In the genomic region with DNA sequence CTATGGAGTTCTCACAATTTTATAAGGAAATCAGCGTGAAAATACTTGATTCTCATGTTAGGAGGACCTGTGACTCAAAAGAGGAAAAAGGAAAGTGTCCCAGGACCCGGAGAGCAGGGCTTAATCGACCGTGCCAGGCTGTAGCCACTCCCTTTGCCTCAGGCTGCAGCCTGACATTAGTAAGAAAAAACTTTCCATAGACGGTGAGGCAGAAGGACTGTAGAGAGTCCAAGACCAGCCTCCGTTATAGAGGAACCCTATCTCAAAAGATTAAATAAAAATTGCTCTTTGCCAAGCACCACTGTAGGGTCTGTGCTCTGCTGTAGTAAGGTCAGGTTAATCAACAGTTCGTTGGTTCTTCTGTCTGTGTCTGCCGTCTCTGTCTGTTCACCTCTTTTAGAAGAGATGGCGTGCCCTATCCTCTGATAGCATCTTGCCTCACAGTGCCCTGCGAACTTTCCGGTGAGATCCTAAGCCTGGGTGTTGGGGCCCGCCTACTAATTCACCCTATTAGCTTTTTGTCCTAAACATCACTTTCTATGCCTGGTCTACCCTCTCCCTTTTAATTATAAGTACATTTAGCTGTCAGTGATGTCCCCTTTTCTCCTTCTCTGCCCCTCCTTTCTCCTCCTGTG, we compare ENCODE assay signal across 8 mouse cellular contexts. TPM values are rescaled to one million over a fixed set of nuclear protein-coding genes. Genes with fewer than 3 reads are reported as not detected.
DNase-seq lines count a peak whose midpoint lies in the region; ATAC-seq and TF ChIP-seq lines count a peak whose summit lies in the region.

No protein-coding gene starts in this region.

- DNase-seq in spleen, adult 2 months (ENCODE audit: low read depth in 1 of 2, low spot score in 2 of 2), result no peak
- DNase-seq in spleen, postnatal 4 days (ENCODE audit: low spot score in 2 of 2), result no peak
- DNase-seq in heart, adult 2 months, result peak; percentile 63
- peak; percentile 67 for DNase-seq in kidney, adult 9 months
- DNase-seq in lung, postnatal 10 days, result peak; percentile 59
- no peak for DNase-seq in spleen, postnatal 14 days (ENCODE audit: low spot score in 2 of 2)
- no peak for DNase-seq in spleen, adult 12 weeks (ENCODE audit: low spot score)

- H3K79me2 ChIP-seq in heart, adult 2 months (replicated peaks; ENCODE audit: control insufficient read depth, insufficient read depth, low read length), result no peaks in the 10 kb centered on the region

- no peaks in the 10 kb centered on the region for H3K27me3 ChIP-seq in spleen, adult 2 months (ENCODE audit: control insufficient read depth, insufficient read depth, low read length)
- no peaks in the 10 kb centered on the region for H3K27me3 ChIP-seq in heart, adult 2 months (ENCODE audit: control insufficient read depth, insufficient read depth, low read length)

- TF ChIP-seq CTCF in spleen, adult 2 months (IDR thresholded peaks at IDR 0.05; ENCODE audit: extremely low read depth, insufficient read depth, insufficient read length, insufficient replicate concordance), result no peak
- no peak for TF ChIP-seq CTCF in heart, adult 2 months (IDR thresholded peaks at IDR 0.05)

- H3K27ac ChIP-seq in spleen, adult 2 months (ENCODE audit: insufficient read depth, low read length), result peak overlapping the region; percentile 12; the same call in 1 of the 2 replicates
- peak overlapping the region; percentile 100 for H3K27ac ChIP-seq in heart, adult 2 months

- peak overlapping the region; percentile 97 for H3K9ac ChIP-seq in heart, adult 2 months (ENCODE audit: low read depth, low read length)

- intact Hi-C loops in heart, adult 2 months (cut with DNase I), result no loop called here

- 21% methylated on average over 12 of the region's 12 CpGs for WGBS in spleen, adult 2 months
- WGBS in heart, adult 2 months, result 14% methylated on average over 12 of the region's 12 CpGs

- no peaks in the 10 kb centered on the region for H3K4me1 ChIP-seq in spleen, adult 2 months (ENCODE audit: control insufficient read depth, insufficient read depth, insufficient read length)
- H3K4me1 ChIP-seq in heart, adult 2 months (ENCODE audit: control insufficient read depth, insufficient read depth, low read length), result peaks cover 1% of the 10 kb centered on the region; the same call in 1 of the 2 replicates

- no peak for TF ChIP-seq POLR2A in spleen, adult 2 months (IDR thresholded peaks at IDR 0.05; ENCODE audit: low read depth, low read length)
- no peak for TF ChIP-seq POLR2A in heart, adult 2 months (IDR thresholded peaks at IDR 0.05; ENCODE audit: insufficient read depth, low read depth, low read length)

- H3K4me3 ChIP-seq in spleen, adult 2 months (ENCODE audit: extremely low read depth, insufficient read depth, insufficient read length), result no peak overlapping the region
- H3K4me3 ChIP-seq in heart, adult 2 months, result peak overlapping the region; percentile 80

- TF ChIP-seq EP300 in heart, adult 2 months (IDR thresholded peaks at IDR 0.05; ENCODE audit: insufficient read depth, low read depth, low read length), result no peak

- no peak for ATAC-seq in monocyte, adult 5-6 weeks (replicated peaks; ENCODE audit: insufficient number of reproducible peaks, low FRiP score, low TSS enrichment, poor library complexity, severe bottlenecking)

- no peaks in the 10 kb centered on the region for H3K36me3 ChIP-seq in spleen, adult 2 months (ENCODE audit: control insufficient read depth, insufficient read depth, low read length)
- no peaks in the 10 kb centered on the region; the same call in 1 of the 2 replicates for H3K36me3 ChIP-seq in heart, adult 2 months (ENCODE audit: control insufficient read depth, insufficient read depth, low read length)

RNA-seq across cellular contexts. Expression of a gene that starts 1.0 kb away (rescaled TPM):
- 7.6 and 12.5 TPM in 2 replicates for polyA plus RNA-seq in spleen, adult 2 months (2012; rRNA removed)
- 10 to 100 TPM in 1 of 2 experiments, 1 to 10 TPM in 1; 2.9 to 11.2 TPM for total RNA-seq in heart, adult 2 months (2021)
- polyA plus RNA-seq in heart, adult 2 months (2012; rRNA removed), result 2.0 and 6.3 TPM in 2 replicates
- total RNA-seq in monocyte, adult 5-6 weeks (2017), result 12.5 to 375 TPM (median 15.8 TPM) in 3 replicates

RNA-seq across cellular contexts. Expression of a gene that starts 9.7 kb away (rescaled TPM):
- not detected in 2 replicates for polyA plus RNA-seq in spleen, adult 2 months (2012; rRNA removed)
- not detected for total RNA-seq in heart, adult 2 months (2021)
- polyA plus RNA-seq in heart, adult 2 months (2012; rRNA removed), result not detected in 2 replicates
- 1.4 TPM in 1 of 3 replicates, not detected in the others for total RNA-seq in monocyte, adult 5-6 weeks (2017)

RNA-seq across cellular contexts. Expression of a gene that starts 12.0 kb away (rescaled TPM):
- polyA plus RNA-seq in spleen, adult 2 months (2012; rRNA removed), result 4.2 and 6.7 TPM in 2 replicates
- 1 to 10 TPM; 3.3 to 9.8 TPM for total RNA-seq in heart, adult 2 months (2021)
- 3.0 and 5.9 TPM in 2 replicates for polyA plus RNA-seq in heart, adult 2 months (2012; rRNA removed)
- total RNA-seq in monocyte, adult 5-6 weeks (2017), result 4.9 to 201 TPM (median 8.6 TPM) in 3 replicates

RNA-seq across cellular contexts. Expression of a gene that starts 12.5 kb away (rescaled TPM):
- polyA plus RNA-seq in spleen, adult 2 months (2012; rRNA removed), result 0.05 and 0.06 TPM in 2 replicates
- 10 to 100 TPM in 1 of 2 experiments, 1 to 10 TPM in 1; 8.3 to 10.9 TPM for total RNA-seq in heart, adult 2 months (2021)
- 3.6 and 6.6 TPM in 2 replicates for polyA plus RNA-seq in heart, adult 2 months (2012; rRNA removed)
- total RNA-seq in monocyte, adult 5-6 weeks (2017), result 1.1 to 1.7 TPM in 2 of 3 replicates, not detected in the other

RNA-seq across cellular contexts. Expression of a gene that starts 21.7 kb away (rescaled TPM):
- polyA plus RNA-seq in spleen, adult 2 months (2012; rRNA removed), result 60.7 and 65.2 TPM in 2 replicates
- total RNA-seq in heart, adult 2 months (2021), result 10 to 100 TPM; 17.3 to 21.3 TPM
- polyA plus RNA-seq in heart, adult 2 months (2012; rRNA removed), result 50.7 and 58.0 TPM in 2 replicates
- total RNA-seq in monocyte, adult 5-6 weeks (2017), result 9.3 to 13.9 TPM (median 10.6 TPM) in 3 replicates

Comparison
In these comparisons a context has a peak if more than half of its experiments do, and no peak if none do; other contexts are left out.
1. DNase-seq: peak in heart, adult 2 months (2 of 2), kidney, adult 9 months (single experiment) and lung, postnatal 10 days (single experiment); none in spleen, adult 2 months (0 of 2), spleen, postnatal 4 days (0 of 2), spleen, postnatal 14 days (0 of 2) and spleen, adult 12 weeks (single experiment).